Mouse (Mus musculus) liver (tissue): ENCODE measurements around the gene Xlr5c.
A peak's percentile ranks its signal among the peaks of the same experiment; 100 is the strongest.
"Not testable (repeated sequence)": the region's sequence is repeated elsewhere in the genome, so short reads cannot be mapped to it uniquely, and the experiment has no call there.

Experiments
- DNase-seq: peaks from one replicate; pipeline ENCODE4 v3.0.0-alpha.2; 2020; ENCODE audit warnings: mixed read lengths

The Xlr5c gene

DNA sequence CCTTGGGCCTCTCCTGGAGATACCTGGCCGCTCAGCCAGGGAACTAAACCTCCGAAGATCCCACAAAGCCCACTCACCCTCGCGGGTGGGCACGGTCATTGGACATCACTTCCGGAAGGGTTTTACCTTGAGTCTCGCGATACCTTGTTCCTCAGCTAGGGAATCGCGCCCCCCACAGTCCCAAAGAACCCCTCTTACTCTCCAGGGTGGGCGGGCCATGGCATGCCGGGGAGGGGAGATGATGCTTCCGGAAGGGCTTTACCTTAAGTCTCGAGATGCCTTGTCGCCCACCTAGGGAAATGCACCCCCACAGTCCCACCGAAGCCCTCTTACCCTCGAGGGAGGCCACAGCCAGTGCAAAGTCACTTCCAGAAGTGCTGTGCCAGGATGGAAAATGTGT is at the start of gene Xlr5c, which contains the start of gene Xlr5a:
Xlr5c (minus strand) TSS at position 101 of the 400 bp plus-strand sequence.
Xlr5a (minus strand) TSS at position 101 of the 400 bp plus-strand sequence.
- DNase-seq = not testable (repeated sequence)

GRCm38 (mm10) chrX:73342483-73342895 is 49.7 kb upstream of the Xlr5c start, which contains the start of gene Zfp275:
Zfp275 (plus strand) TSS chrX:73342621.
- peak; percentile 80 for DNase-seq

GRCm38 (mm10) chrX:73342068-73342467 is 49.3 kb upstream of the Xlr5c start:
- no peak for DNase-seq

- no peak for DNase-seq
These were observed 48.7 kb upstream of the Xlr5c start for GRCm38 (mm10) chrX:73341473-73341872.

GRCm38 (mm10) chrX:73336740-73337139 is 44.0 kb upstream of the Xlr5c start, which contains the start of gene Gm45015:
Gm45015 (minus strand) TSS chrX:73336840.
- DNase-seq = no peak

DNA sequence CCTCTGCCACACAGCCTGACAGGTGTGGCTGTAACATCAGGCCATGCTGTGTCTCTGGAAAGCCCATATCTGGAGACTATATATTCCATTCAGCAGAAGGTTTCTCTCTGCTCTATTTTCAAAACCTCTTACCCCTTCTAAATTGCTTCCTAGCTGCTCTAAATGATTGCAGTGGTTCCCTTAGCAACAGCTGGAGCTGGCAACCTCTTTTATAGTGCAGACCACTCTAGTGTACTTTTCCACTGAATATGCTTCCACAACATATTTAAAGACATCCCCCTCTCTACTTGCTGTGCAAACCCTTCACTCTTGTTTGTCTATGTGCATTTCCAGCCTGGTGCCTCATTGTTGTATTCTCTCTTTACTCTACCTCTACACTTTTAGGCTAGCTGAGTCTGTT is 40.8 kb upstream of the Xlr5c start:
- DNase-seq = no peak

DNA sequence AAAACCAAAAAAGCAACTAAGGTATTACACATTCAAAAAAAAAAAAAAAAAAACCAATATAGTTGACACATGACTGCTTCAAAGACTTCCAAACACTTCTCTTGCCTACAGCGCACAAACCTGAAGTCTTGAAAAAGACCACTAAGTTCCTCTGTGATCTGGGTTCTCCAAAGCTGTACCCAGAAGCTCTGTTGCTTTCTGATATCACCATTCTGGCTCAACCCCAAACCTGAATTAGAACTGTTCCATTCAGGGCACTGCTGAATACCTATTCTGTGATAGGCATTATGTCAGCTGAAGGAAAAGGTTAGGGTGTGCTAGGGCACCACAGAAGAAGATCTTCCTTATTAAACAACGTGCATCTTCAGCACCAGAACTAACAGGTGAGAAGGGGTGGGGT is 34.4 kb upstream of the Xlr5c start:
- no peak for DNase-seq

DNA sequence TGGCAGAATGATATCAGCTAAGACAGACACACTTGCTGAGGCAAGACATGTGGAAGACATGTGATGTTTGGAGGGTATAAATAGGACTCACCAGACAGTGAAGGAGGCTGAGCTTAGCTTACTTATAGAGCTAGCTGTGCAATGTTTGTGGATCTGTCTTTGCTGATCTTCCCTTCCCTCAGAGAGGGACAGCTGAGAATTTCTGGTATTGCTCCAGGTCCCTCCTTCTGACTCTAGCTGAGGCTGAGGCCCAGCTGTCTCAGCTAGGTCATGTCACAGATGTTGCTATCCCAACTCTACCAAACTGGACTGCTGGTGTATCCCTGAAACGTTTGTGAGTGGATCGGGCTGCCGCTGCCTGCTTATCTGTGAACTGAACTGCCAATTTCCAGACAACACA is 28.3 kb upstream of the Xlr5c start:
- no peak for DNase-seq

GRCm38 (mm10) chrX:73312522-73312921 is 19.7 kb upstream of the Xlr5c start:
- DNase-seq = peak; percentile 4

- DNase-seq = not testable (repeated sequence)
These were observed 3.0 kb upstream of the Xlr5c start for GRCm38 (mm10) chrX:73295745-73296144.

GRCm38 (mm10) chrX:73265270-73265669 is 27.5 kb downstream of the Xlr5c start, which contains the start of gene Xlr3c:
Xlr3c (minus strand) TSS chrX:73265390.
- DNase-seq = not testable (repeated sequence)

- DNase-seq = not testable (repeated sequence)
These were observed 30.3 kb downstream of the Xlr5c start for GRCm38 (mm10) chrX:73262428-73262827.

DNA sequence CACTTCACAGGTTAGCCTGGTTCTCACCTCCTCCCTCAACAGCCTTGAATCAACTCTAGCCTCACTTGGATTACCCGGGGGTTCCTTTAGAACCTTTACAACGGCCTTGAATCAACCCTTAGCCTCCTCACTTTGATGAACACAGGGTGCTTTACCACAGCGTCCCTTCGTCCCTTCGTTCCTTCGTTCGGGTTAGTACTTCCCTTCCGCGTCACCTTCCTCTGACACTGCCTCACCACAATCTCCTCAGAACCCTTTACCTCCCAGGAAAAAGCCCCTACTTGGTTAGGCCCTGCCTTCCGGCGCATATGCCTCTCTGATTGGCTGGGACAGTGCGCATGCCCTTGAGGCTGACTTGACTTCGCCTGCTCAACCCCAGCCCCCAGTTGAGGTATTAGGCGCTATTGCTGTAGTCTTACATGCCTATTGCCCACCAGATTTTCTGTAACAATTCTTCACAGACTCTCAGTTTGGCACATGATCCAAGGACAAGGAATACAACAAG is 49.9 kb downstream of the Xlr5c start, which contains the start of gene Xlr4c:
Xlr4c (minus strand) TSS at position 310 of the 505 bp plus-strand sequence.
- DNase-seq = not testable (repeated sequence)
